Mouse (Mus musculus) layer of hippocampus, adult 2 months (tissue): ENCODE data around the gene Scn5a. TPM values are rescaled to one million over a fixed set of nuclear protein-coding genes. Genes with fewer than 3 reads are reported as not detected.

Experiments
- DNase-seq, 2 experiments: peaks; one replicate each; pipeline ENCODE4 v3.0.0; 2022; ENCODE audit warnings: low spot score in 2 of 2
- H3K27ac ChIP-seq: fragments of 200-600 bp; 2 replicates; pipeline ENCODE4 v1.8.1; 2022
- H3K4me3 ChIP-seq: fragments of 200-600 bp; 2 replicates; pipeline ENCODE4 v1.8.1; 2022; ENCODE audit warnings: mild to moderate bottlenecking
- CTCF ChIP-seq: fragments of 200-600 bp; conservative IDR thresholded peaks from 2 replicates; pipeline ENCODE4 v1.8.1; 2022; ENCODE audit warnings: antibody characterized with exemption, mild to moderate bottlenecking, moderate library complexity
- total RNA-seq, 2 experiments: library from RNA; stranded (reverse); gene quantifications; 2 replicates each; pipeline ENCODE4 v1.2.3; 2021

Scn5a gene
- total RNA-seq, 2 experiments from 2014 or later = 0.86 to 0.97 TPM

DNA sequence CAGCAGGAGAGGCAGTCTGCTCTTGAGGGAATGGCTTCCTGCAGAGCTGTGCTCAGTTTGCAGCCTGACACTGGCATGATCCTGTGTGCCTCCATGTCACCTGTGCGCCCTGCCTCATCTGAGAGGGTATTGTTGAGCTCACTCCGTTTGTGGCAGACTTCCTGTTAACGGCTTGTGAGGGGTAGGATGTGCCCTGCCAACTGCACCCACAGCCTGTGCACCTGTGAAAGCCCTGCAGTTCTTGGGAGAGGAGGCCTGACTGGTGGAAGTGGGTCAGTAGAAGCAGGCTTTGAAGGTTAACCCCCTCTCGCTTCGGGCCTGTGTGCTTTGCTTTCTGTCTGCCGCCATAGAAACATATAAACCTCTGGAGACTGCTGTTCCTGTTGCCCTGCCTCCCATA is 113.8 kb downstream of the Scn5a start:
- no peak for TF ChIP-seq CTCF
- Histone ChIP-seq H3K4me3 (no peak overlapping the region), H3K27ac (no peak overlapping the region)
- DNase-seq = no peak

DNA sequence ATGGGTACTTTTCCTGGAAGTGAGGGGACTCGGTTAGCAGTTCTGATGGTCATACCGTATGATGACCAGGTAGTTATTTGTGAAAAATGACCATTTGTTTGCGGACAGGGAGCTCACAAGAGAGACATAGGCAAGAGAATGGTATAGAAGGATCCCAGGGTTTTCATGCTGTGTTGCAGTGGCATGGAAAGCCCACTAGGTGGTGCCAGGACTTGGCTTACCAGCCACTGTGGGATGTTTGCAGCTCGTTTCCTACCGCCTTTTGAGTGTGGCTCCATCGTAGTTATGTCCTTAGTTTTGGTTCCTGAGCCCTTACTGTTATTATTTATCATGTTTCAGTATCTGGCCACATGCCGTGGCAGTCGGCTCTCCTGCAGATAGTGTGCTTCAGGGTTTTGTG is 118.4 kb downstream of the Scn5a start:
- peak; percentile 99 for TF ChIP-seq CTCF
- no peak overlapping the region for H3K27ac ChIP-seq
- DNase-seq = peak; percentile 71 to 84
- H3K4me3 ChIP-seq = no peak overlapping the region

DNA sequence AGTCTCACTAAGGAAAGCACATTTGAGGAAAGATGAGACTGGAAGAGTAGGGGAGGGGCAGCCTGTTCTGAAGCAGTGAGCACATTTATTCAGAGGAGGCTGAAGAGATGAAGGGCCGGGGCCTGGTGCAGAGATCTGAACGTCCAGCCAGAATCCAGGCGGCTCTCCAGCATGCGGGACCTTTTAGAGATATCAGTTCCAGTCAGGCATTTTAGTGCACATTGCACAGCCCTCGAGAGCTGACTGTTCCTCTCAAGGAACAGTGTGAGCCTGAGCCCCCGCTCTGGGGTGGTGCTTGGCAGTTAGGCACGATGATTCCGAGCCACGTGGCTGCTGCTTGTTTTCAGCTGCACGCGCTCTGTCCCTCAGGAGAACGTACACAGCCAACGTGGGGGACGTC is 121.7 kb downstream of the Scn5a start:
- Histone ChIP-seq H3K4me3 (no peak overlapping the region), H3K27ac (no peak overlapping the region)
- TF ChIP-seq CTCF = no peak
- no peak for DNase-seq

DNA sequence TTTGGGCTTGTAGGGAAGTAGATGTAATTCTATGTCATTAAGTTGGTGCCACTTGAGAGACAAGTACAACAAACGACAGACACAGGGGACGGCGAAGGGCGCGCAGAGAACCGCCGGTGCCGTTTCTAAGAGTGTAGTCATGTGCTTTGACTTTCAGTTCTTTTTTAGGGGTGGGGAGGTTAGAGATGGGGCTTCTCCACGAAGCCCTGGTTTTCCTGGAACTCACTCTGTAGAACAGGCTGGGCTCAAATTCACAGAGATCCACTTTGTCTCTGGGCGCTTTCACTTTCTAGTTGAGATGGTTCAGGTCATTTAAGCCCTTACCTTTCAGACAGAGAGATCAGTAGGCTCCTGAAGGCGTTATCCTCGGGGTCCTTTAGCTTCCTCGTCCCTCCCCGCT is 122.8 kb downstream of the Scn5a start:
- no peak for TF ChIP-seq CTCF
- DNase-seq = no peak
- no peak overlapping the region for H3K4me3 ChIP-seq
- no peak overlapping the region for H3K27ac ChIP-seq

DNA sequence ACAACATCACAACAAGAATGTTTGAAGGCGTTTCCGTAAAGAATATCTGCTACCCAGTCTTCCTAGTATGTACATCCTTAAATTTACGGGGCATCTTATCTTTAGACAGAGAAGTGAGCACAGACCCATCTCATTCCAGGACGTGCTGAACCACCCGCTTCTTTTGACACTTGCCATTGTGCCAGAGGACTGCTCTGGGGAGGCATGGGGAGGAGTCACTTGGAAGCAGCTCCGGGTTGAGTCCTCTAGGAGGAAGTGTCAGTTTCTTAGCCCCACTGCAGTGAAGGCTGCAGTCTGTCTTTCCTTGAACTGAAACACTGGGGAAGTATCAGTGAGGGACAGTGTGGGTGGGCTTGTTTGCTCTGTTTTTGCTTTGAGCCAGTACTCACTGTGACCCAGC is 133.1 kb downstream of the Scn5a start:
- H3K27ac ChIP-seq = no peak overlapping the region
- no peak for TF ChIP-seq CTCF
- DNase-seq = no peak
- H3K4me3 ChIP-seq = peak overlapping the region; percentile 95

DNA sequence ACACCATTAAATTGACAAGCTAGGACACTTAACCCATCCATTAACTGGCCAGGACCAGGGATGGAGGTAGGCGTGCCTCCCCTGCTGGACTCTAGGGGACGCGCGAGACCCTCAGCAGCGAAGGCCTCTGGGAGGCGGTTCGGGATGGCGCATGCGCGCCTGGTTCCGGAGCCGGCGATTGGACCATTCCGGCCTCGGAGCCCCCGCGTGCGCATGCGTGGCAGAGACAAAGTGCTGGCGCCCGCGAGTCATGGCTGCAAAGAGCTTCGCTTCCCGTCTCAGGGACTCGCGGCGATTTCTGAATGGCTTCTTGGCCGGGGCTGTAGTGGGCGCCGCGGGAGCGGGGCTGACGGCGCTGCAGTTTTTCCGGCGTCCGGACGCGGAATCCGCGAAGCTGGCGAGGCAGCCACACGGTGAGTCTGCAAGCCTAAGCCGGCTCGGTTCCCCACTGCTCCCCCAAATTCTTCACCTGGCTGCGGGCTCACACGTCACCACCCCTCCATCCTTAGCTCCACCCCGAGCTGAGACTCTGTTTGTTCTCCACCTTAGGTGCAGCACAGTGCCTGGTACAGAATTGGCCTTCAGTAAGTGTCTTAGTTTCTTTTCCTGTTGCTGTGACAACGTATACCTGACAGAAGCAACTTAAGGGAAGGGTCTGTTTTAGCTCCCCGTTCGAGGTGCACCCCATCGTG is 133.9 kb downstream of the Scn5a start, which contains the start of gene Exog:
Gene Exog (plus strand): TSS at position 206 of the 692 bp plus-strand sequence.
- TF ChIP-seq CTCF = peak; percentile 94
- DNase-seq = peak; percentile 97 to 100
- peak within 1 kb of the TSS; percentile 88 for H3K27ac ChIP-seq
- peak within 1 kb of the TSS; percentile 95 for H3K4me3 ChIP-seq

DNA sequence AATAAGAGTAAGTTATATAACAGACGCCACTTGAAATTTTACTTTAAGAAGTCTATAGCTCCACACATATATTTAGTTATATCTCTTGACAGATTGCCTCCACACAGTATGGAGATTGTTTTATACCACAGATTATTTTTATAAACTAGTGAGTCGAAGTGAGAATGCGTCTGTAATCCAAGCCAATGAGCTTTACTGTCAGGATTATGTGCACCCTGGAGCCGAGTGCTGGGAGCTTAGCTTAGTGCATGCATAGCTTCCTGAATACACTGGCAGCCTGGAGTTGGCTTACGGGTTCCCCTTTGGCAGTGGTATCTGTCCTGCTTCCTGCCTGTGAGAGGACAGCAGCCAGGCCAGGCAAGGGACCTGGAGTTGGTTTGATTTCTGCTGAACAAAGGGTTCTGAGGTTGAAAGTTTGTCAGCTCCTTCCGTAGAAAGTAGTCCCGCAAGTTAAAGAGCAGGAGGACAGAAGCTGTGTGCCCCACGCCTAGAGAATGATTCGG is 140.3 kb downstream of the Scn5a start:
- no peak for DNase-seq

DNA sequence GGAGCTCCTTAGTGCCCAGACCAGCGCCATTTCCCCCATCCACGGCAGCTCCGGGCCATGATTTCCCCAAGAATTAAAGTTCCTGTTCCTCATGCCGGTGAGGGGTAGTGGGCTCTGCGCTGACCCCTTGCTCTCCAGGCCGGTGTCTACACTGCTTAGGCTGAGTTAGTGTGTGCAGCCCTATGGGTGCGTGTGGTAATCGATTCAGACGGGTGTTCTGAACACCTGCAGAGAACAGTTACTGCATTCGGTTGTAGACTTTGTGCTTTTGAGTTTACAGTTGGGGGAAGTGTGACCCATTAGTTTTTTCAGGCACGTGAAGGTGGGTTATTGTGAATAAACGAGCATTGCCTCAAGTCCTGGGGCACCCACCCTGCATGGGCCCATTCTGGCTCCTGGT is 140.8 kb downstream of the Scn5a start:
- H3K27ac ChIP-seq = no peak overlapping the region
- H3K4me3 ChIP-seq = no peak overlapping the region
- TF ChIP-seq CTCF = no peak
- DNase-seq = no peak

More for the DNA sequence above, 140.3 kb downstream of the Scn5a start:
- Histone ChIP-seq H3K27ac (no peak overlapping the region), H3K4me3 (no peak overlapping the region)
- TF ChIP-seq CTCF = no peak

DNA sequence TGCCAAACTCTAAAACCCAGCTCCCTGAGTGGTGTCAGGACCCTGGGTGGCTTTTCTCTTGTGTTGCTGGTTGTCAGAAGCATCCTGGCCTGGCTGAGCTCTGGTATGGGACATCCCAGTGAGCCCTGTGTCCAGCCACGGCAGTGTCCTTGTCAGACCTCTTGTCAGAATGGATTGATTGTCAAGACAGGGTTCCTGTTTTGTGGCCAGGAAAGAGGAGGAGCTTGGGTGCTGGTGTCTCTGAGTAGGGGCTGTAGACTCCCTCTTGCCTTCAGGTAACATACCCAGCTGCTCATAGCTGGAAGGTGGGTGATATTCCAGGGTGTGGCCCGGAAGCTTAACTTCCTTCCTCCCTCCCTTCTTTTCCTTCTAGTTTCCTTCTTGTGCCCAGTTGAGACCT is 143.0 kb downstream of the Scn5a start:
- no peak overlapping the region for H3K4me3 ChIP-seq
- no peak for TF ChIP-seq CTCF
- DNase-seq = no peak
- H3K27ac ChIP-seq = no peak overlapping the region

Other genes starting within 250 kb of the Scn5a start
- 10 to 100 TPM; 77.9 to 83.1 TPM for gene Acaa1a, start 239.3 kb downstream of the Scn5a start, total RNA-seq
- gene Myd88, start 237.6 kb downstream of the Scn5a start, total RNA-seq = 1 to 10 TPM; 5.4 to 5.7 TPM
- gene Xylb, start 221.6 kb downstream of the Scn5a start, total RNA-seq = 1 to 10 TPM; 4.9 to 5.1 TPM
- gene Slc22a14, start 213.5 kb downstream of the Scn5a start, total RNA-seq = not detected
- 10 to 100 TPM; 13.9 to 14.8 TPM for gene Acvr2b, start 176.9 kb downstream of the Scn5a start, total RNA-seq
- 10 to 100 TPM; 17.1 to 19.1 TPM for gene Exog, start 134.1 kb downstream of the Scn5a start, total RNA-seq
- not detected for gene Scn10a, start 140.3 kb upstream of the Scn5a start, total RNA-seq
- not detected for gene Scn11a, start 246.4 kb upstream of the Scn5a start, total RNA-seq